Mouse (Mus musculus) olfactory bulb, adult 2 months (tissue): ENCODE results near the gene Patl1.

Experiments
- CTCF ChIP-seq: fragments of 200-500 bp; IDR thresholded peaks from 2 replicates; pipeline ENCODE4 v1.5.1; 2012; ENCODE audit warnings: low read depth, mild to moderate bottlenecking, low read length, moderate library complexity; ENCODE audit not compliant: insufficient read depth
- POLR2A ChIP-seq: fragments of 200-500 bp; IDR thresholded peaks from 2 replicates; pipeline ENCODE4 v1.6.1; 2012; ENCODE audit warnings: mild to moderate bottlenecking, low read depth, low read length, moderate library complexity; ENCODE audit not compliant: insufficient read depth

DNA sequence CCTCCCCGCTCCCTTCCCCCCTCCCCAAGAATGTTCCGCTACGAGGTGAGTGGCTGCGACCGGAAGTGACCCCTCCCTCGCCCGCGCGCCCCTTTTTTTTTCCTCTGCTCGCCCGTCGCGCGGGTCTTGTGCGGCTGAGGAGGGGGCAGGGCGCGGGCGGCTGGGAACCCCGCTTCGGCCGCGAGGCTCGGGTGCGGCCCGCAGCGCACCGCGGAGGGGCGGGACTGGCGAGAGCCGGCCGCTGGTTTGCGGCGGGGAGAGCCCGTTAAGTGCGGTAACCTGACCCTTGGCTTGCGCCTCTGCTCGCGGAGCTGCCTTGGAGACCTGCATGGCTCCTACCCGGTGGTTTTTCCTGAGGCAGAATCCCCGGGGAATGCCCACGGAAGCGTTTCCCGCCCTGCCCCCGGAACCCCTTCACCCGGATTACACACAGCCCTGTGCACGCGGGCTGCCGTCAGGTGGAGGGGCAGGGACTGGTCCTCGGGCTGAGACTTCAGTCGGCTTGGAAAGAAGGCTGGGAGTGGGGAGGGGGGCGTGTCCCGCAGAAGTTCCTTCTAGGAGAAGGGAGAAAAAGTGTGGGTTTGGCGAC is 428 bp downstream of the Patl1 start:
- TF ChIP-seq CTCF (no peak), POLR2A (no peak)
